Mouse (Mus musculus) heart, adult 11 months (tissue): Measurements from ENCODE around the gene Hsf4.
A peak's percentile ranks its signal among the peaks of the same experiment; 100 is the strongest.
"Not testable (repeated sequence)": the region's sequence is repeated elsewhere in the genome, so short reads cannot be mapped to it uniquely, and the experiment has no call there.

ENCODE experiments used
- DNase-seq: peaks from one replicate; pipeline ENCODE4 v3.0.0; 2022

Gene Hsf4

GRCm38 (mm10) chr8:105286907-105287306 is 17.3 kb downstream of the Hsf4 start:
- DNase-seq: no peak

GRCm38 (mm10) chr8:105288231-105288630 is 18.6 kb downstream of the Hsf4 start:
- no peak for DNase-seq

- DNase-seq: peak; percentile 99
Observed at GRCm38 (mm10) chr8:105288958-105289732, 19.5 kb downstream of the Hsf4 start.

GRCm38 (mm10) chr8:105289805-105290460 is 20.3 kb downstream of the Hsf4 start, which contains the start of gene 4931428F04Rik:
Gene 4931428F04Rik, minus strand, starts transcription at chr8:105289864.
- peak; percentile 93 for DNase-seq

- peak; percentile 98 for DNase-seq
Observed at GRCm38 (mm10) chr8:105290554-105291314, 21.1 kb downstream of the Hsf4 start.

GRCm38 (mm10) chr8:105291364-105291763 is 21.8 kb downstream of the Hsf4 start:
- not testable (repeated sequence) for DNase-seq

GRCm38 (mm10) chr8:105291802-105292201 is 22.2 kb downstream of the Hsf4 start:
- DNase-seq: not testable (repeated sequence)

GRCm38 (mm10) chr8:105292471-105292870 is 22.9 kb downstream of the Hsf4 start:
- DNase-seq: no peak

GRCm38 (mm10) chr8:105293405-105293804 is 23.8 kb downstream of the Hsf4 start:
- peak; percentile 90 for DNase-seq

GRCm38 (mm10) chr8:105294776-105295175 is 25.2 kb downstream of the Hsf4 start:
- no peak for DNase-seq

- DNase-seq: peak; percentile 94
Observed at GRCm38 (mm10) chr8:105295256-105295655, 25.7 kb downstream of the Hsf4 start.

GRCm38 (mm10) chr8:105295895-105296573 is 26.4 kb downstream of the Hsf4 start, which contains the start of gene Exoc3l:
Gene Exoc3l, minus strand, starts transcription at chr8:105296101.
- DNase-seq: peak; percentile 95

GRCm38 (mm10) chr8:105297511-105298192 is 28.1 kb downstream of the Hsf4 start, which contains the start of gene E2f4:
Gene E2f4, plus strand, starts transcription at chr8:105297663.
- peak; percentile 99 for DNase-seq

- peak; percentile 92 for DNase-seq
Observed at GRCm38 (mm10) chr8:105298351-105299252, 29.0 kb downstream of the Hsf4 start.

- DNase-seq: peak; percentile 92
Observed at GRCm38 (mm10) chr8:105299962-105300361, 30.4 kb downstream of the Hsf4 start.

- no peak for DNase-seq
Observed at GRCm38 (mm10) chr8:105303396-105303795, 33.8 kb downstream of the Hsf4 start.

- no peak for DNase-seq
Observed at GRCm38 (mm10) chr8:105303874-105304273, 34.3 kb downstream of the Hsf4 start.

- no peak for DNase-seq
Observed at GRCm38 (mm10) chr8:105304325-105305210, 35.0 kb downstream of the Hsf4 start.

- DNase-seq: peak; percentile 94
Observed at GRCm38 (mm10) chr8:105305211-105306145, 35.9 kb downstream of the Hsf4 start, which contains the start of gene Elmo3. Gene Elmo3, plus strand, starts transcription at chr8:105305601.
